Mouse (Mus musculus): ENCODE measurements around the gene Tmem74b. TPM values are rescaled to one million over a fixed set of nuclear protein-coding genes. Genes with fewer than 3 reads are reported as not detected.

Gene Tmem74b
- total RNA-seq, 2 experiments from 2014 or later, result 5.3 to 5.7 TPM

GRCm38 (mm10) chr2:151740741-151741526 is 39.1 kb downstream of the Tmem74b start:
- intact Hi-C loops (cut with DNase I), result loop anchor here (5.0 to 10.0 kb wide), 3 partner anchors 166 to 249 kb away; partner anchors contain the start of genes Nsfl1c and Sdcbp2
- DNase-seq (ENCODE audit: low spot score), result peak; percentile 66

GRCm38 (mm10) chr2:151742084-151742483 is 40.3 kb downstream of the Tmem74b start:
- no peak for DNase-seq (ENCODE audit: low spot score)
- intact Hi-C loops (cut with DNase I), result loop anchor here (5.0 to 10.0 kb wide), 3 partner anchors 167 to 250 kb away; partner anchors contain the start of genes Nsfl1c and Sdcbp2

DNA sequence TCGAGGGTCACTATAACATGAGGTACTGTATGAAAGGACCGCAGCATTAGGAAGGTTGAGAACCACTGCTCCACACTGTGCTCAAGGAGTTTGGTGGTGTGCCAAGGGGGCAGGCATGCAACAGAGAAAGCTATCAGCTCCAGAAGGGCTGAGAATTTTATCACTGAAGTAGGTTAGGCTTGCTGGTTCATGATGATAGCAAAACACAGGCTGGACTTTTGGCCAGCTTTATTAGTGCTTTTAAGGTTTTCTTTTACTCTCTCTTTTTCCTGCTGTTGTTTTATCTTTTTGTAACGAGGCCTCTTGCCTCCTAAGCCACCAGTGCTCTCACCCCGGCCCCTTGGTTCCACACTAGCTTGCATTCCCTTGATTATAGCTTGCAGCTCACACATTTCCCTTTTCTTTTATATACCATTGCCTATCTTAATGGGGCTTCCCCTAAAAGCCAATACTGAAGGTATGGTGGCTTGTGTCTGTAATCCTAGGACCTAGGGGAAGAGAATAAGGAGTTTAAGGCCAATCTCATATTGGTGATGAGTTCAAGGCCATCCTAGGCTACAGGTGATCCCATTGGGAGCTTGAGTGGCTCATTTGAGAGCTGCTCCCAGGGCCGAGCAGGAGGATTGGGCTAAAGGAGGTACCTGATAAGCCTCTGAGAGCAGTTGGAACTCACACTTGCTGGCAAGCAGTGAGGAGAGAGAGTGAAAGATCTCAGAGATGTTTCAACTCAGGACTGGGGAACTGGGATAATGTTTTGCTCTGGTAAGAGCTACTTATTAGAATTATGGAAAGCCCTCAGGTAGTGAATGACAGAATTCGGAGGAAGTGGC is 41.3 kb downstream of the Tmem74b start:
- no peak for DNase-seq (ENCODE audit: low spot score)
- intact Hi-C loops (cut with DNase I), result loop anchor here (5.0 to 10.0 kb wide), 3 partner anchors 168 to 251 kb away; partner anchors contain the start of genes Nsfl1c and Sdcbp2

DNA sequence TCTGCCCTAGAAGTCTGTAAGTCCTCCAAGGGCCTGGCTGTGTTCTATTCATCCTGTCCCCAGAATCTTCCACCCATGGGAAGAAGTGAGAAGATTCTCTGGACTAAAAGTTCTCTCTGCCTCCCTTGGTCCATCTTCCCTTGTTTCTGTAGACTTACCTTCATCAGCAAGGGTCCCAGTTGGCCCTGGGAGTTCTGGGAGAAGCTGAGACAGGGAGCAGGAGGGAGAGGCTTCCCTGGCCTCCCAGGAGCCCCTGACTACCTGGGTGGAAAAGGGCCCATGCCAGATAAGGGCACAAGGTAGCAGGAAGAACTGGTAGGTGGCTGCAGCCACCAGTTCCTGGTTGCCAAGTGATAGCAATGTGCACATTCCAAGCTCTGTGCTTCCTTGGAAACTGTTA is 42.0 kb downstream of the Tmem74b start, which contains the start of gene Psmf1:
Gene Psmf1 (minus strand): TSS at position 342 of the 400 bp plus-strand sequence.
- intact Hi-C loops (cut with DNase I), result loop anchor here (5.0 to 10.0 kb wide), 3 partner anchors 169 to 252 kb away; partner anchors contain the start of genes Nsfl1c and Sdcbp2
- no peak for DNase-seq (ENCODE audit: low spot score)

DNA sequence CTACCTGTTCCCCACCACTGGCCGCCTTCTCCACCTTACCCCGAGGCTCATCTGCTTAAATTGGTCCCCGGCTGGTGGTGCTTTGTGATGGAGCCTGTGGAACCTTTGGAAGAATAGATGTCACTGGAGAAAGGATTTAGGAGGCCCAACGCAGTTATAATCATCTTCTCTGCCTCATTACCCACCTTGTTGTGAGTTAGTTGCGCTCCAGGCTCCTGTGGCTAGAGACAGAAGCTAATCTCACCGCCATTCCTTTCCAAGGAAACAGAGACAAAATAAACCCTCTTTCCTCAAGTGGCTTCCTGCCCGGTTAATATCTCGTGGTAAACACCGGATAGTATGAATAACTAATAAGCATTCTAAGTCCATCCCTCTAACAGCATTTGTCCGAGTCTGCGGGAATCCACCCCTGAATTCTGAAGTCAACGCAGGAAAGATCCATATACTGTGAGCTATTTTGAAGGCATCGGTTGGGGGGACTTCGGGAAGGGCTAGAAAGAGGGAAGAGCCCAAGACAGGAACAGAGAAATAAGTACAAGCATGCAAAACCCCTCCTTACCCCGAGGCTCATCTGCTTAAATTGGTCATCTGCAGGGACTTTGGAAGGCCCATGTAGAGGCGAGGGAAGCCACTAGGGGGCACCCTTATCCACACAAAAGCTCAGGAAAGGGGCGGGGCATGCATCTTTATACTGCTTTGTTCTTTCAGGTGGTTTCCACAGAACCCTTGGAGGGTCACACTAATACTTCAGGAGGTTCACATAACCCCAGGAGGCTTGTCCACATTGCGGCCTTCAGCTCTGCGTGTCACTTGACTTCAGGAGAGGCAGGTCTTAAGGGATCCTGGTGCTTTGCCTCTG is 46.3 kb downstream of the Tmem74b start:
- intact Hi-C loops (cut with DNase I), result loop anchor here (1.0 to 10.0 kb wide), 3 partner anchors 118 to 227 kb away; partner anchors contain the start of gene Sdcbp2
- DNase-seq (ENCODE audit: low spot score), result no peak

DNA sequence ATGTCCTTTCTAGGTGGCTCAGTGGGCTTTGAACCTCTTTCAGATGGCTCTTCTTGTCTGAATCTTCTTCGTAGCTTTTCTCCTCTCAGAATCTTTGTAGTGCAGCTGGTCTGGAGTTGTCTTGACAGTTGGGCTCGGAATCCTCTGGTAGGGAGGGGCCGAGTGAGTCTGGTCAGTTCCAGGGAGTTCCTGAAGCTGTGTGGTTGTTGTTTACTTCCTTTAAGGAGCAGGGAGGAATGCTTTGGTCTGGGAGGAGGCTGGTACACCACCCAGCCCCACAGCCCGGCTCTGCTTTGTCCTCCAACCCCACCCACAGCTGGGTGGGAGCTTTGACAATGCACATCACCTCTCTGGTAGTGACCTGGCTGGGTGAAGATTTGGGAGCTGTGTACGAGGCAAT is 49.5 kb downstream of the Tmem74b start:
- intact Hi-C loops (cut with DNase I), result no loop called here
- DNase-seq (ENCODE audit: low spot score), result no peak

DNA sequence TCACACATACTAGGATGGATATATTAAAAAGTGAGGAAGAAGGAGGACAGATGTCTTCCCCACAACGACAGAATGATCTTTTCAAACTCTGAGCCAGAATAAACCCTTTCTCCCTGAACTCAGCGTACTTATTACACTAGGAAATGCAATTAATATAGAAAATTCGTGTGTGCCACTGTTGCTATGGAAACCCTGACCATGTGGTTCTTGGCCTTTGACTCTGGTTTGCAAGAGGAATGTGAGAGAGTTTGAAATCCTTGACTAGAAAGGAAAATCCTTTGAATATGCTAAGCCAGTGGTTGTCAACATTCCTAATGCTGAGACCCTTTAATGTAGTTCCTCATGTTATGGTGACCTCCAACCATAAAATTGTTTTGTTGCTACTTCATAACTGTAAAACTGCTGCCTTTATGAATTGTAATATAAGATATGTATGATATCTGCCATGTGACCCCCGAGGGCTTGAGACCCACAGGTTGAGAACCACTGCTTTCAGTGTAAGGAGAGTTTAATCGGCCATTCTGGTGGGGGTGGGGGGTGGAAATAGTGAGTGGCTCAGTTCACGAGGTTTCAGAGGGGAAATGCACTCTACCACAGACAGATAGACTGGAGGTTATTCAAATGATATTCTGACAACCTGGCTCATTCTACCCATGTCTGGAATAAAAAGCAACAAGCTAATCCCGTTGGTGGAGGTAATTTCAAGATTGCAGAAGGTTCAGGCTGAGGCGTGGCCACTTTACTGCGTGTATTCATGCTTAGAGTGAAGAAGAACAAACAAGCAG is 54.7 kb downstream of the Tmem74b start:
- intact Hi-C loops (cut with DNase I), result no loop called here
- DNase-seq (ENCODE audit: low spot score), result no peak

DNA sequence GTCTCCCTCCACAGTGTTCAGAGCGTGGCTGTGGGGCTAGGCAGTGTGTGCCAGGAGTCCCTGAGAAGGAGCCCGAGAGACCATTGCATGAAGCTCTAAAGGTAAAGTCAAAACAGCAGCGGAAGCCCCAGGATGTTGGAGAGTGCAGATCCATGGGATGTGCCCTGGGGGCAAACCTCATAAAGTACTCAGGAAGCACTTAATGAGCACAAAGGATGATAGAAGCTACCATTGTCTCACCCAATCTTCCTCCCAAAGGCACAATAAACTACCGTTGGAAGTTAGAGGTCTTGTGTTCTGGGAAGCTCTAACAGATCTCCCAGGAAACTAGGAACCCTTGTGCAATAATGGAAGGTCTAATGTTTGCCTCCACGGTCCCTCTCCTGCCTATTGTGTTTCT is 55.6 kb downstream of the Tmem74b start:
- intact Hi-C loops (cut with DNase I), result no loop called here
- DNase-seq (ENCODE audit: low spot score), result no peak

- no peak for DNase-seq (ENCODE audit: low spot score)
Measured at GRCm38 (mm10) chr2:151758806-151759353, 57.1 kb downstream of the Tmem74b start.

More at GRCm38 (mm10) chr2:151758806-151759353, 57.1 kb downstream of the Tmem74b start:
- intact Hi-C loops (cut with DNase I), result no loop called here

Other genes with a start within 250 kb of the Tmem74b start
- gene 4921509C19Rik, start 225.9 kb upstream of the Tmem74b start, total RNA-seq (2021), result not detected
- gene Nsfl1c, start 207.8 kb upstream of the Tmem74b start, total RNA-seq (2021), result 10 to 100 TPM; 78.5 to 80.0 TPM
- gene Fkbp1a, start 159.5 kb upstream of the Tmem74b start, total RNA-seq (2021), result 100 to 1,000 TPM; 240 to 249 TPM
- 1 to 10 TPM; 1.0 to 2.3 TPM for gene Sdcbp2, start 129.4 kb upstream of the Tmem74b start, total RNA-seq (2021)
- gene Snph, start 69.4 kb upstream of the Tmem74b start, total RNA-seq (2021), result 1 to 10 TPM; 5.3 TPM
- not detected for gene Rad21l, start 33.5 kb upstream of the Tmem74b start, total RNA-seq (2021)
- gene Psmf1, start 42.2 kb downstream of the Tmem74b start, total RNA-seq (2021), result 10 to 100 TPM; 23.0 to 24.0 TPM
- not detected for gene Rspo4, start 140.9 kb downstream of the Tmem74b start, total RNA-seq (2021)
- under 1 TPM; 0.13 to 0.39 TPM for gene Angpt4, start 209.2 kb downstream of the Tmem74b start, total RNA-seq (2021)